Mouse (Mus musculus) Patski (cell line): ENCODE measurements around the gene Ntm. TPM values are rescaled to one million over a fixed set of nuclear protein-coding genes. Genes with fewer than 3 reads are reported as not detected.

ENCODE experiments used
- ATAC-seq: fragments of 100-300 bp; one replicate; pipeline ENCODE4 v1.8.0; 2021
- CTCF ChIA-PET: fragments of 350-600 bp; sonication (Branson Sonifier 250); formaldehyde crosslinking; loops from one replicate; lab custom pipeline; 2022; ENCODE audit warnings: inconsistent platforms; lab: Charles Lee
- POLR2A ChIA-PET: fragments of 350-600 bp; sonication (Branson Sonifier 250); formaldehyde crosslinking; loops from one replicate; lab custom pipeline; 2022; ENCODE audit warnings: antibody characterized with exemption, inconsistent platforms; lab: Charles Lee
- DNase-seq: peaks from one replicate; pipeline ENCODE4 v3.0.0-alpha.2; 2011; ENCODE audit warnings: low read depth, low spot score
- H3K27me3 ChIP-seq: fragments of 371-371 bp; one replicate; pipeline ENCODE4 v1.5.1; 2021
- CTCF ChIP-seq: fragments of 100-300 bp; IDR thresholded peaks from one replicate; pipeline ENCODE4 v1.5.1; 2021
- in situ Hi-C: fragments of 300-500 bp; cut with MboI; formaldehyde crosslinking; loops from 3 replicates; pipeline ENCODE4 v1.11.1; 2018; ENCODE audit warnings: low pct_unique_long_range_greater_than_20kb, mixed read lengths
- polyA plus RNA-seq: library from polyadenylated mRNA; unstranded; gene quantifications from one replicate; pipeline ENCODE4 v1.2.3, GENCODE M21; 2021

Ntm gene
- polyA plus RNA-seq, 1 experiment from 2014 or later = 13.4 TPM

GRCm38 (mm10) chr9:29586381-29586770 lies 376.6 kb downstream of the Ntm start:
- no peak for DNase-seq
- TF ChIP-seq CTCF = no peak
- CTCF ChIA-PET = interaction anchor here (1.0 to 1.9 kb wide), 2 partner anchors 10 to 33 kb away, joined by 4 to 5 read pairs; no protein-coding TSS in a partner anchor
- ATAC-seq = no peak
- H3K27me3 ChIP-seq = peaks cover 26% of the 10 kb centered on the region
- POLR2A ChIA-PET = no interaction called here
- in situ Hi-C loops = no loop called here

DNA sequence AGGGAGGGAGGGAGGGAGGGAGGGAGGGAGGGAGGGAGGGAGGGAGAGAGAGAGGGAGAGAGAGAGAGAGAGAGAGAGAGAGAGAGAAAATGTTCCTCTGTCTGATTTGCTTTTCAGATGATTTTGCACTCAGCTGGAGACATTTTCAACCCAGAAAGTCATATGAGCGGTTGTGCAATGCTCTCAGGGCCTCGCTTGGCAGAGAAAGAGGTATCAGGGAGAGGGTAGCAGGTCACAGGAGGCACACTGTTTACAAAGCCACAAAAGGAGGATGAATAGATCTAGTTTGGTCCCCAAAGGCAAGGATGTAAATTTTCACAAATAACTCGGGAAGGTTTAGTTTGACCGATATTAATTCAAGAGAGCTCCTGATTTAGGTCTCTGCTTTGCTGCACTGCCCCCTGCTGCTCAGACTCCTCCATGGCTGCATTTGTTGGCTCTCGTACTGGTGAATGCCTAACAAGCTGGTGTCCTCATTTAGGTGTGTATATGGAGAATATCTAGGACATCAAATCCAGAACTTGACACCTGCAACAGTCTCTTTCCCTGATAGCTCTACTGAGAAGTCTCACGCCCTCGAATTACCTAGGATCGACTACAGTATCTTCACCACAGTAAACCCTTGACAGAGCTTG lies 377.1 kb downstream of the Ntm start:
- TF ChIP-seq CTCF = peak; percentile 68
- peaks cover 26% of the 10 kb centered on the region for H3K27me3 ChIP-seq
- DNase-seq (no peak), ATAC-seq (no peak)
- ChIA-PET CTCF (interaction anchor here (1.0 to 1.9 kb wide), 2 partner anchors 11 to 34 kb away, joined by 4 to 5 read pairs; no protein-coding TSS in a partner anchor), POLR2A (no interaction called here)
- in situ Hi-C loops = no loop called here

GRCm38 (mm10) chr9:29578226-29578625 lies 384.7 kb downstream of the Ntm start:
- in situ Hi-C loops = no loop called here
- CTCF ChIA-PET = no interaction called here
- POLR2A ChIA-PET = no interaction called here
- DNase-seq (no peak), ATAC-seq (no peak)
- TF ChIP-seq CTCF = no peak
- peaks cover 28% of the 10 kb centered on the region for H3K27me3 ChIP-seq

DNA sequence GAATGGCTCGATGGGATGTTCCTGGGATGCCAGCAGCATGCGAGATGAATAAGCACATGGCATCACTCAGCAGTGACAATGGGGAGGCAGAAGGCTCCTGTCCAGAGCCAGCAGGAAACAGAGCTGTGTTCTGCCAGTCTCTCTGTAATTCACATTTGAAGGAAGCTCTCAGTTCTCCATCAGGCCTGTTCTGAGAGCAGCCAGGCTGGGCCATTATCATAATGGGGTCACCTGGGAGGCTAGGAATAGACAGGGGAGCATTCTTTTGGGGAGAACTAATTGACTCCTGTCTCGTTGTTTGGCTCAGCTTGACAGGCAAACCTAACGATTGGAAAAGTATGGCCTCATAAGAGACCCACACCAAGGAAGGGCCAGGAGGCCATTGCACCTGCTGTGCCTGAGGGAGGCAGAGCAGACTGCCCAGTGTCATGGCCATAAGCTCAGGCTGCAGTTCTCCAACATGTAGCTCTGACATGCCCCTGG lies 386.8 kb downstream of the Ntm start:
- POLR2A ChIA-PET = interaction anchor here (0.5 kb wide), 1 partner anchor 36 kb away, joined by 3 read pairs; no protein-coding TSS in a partner anchor
- TF ChIP-seq CTCF = no peak
- CTCF ChIA-PET = interaction anchor here (0.6 to 1.3 kb wide), 2 partner anchors 8 to 24 kb away, joined by 3 read pairs; no protein-coding TSS in a partner anchor
- in situ Hi-C loops = no loop called here
- DNase-seq (no peak), ATAC-seq (no peak)
- peaks cover 26% of the 10 kb centered on the region for H3K27me3 ChIP-seq

GRCm38 (mm10) chr9:29574548-29574947 lies 388.4 kb downstream of the Ntm start:
- peaks cover 26% of the 10 kb centered on the region for H3K27me3 ChIP-seq
- in situ Hi-C loops = no loop called here
- no peak for DNase-seq
- ChIA-PET CTCF (no interaction called here), POLR2A (no interaction called here)
- TF ChIP-seq CTCF = no peak
- no peak for ATAC-seq

GRCm38 (mm10) chr9:29568571-29568970 lies 394.4 kb downstream of the Ntm start:
- ChIA-PET CTCF (interaction anchor here (1.3 kb wide), 1 partner anchor 8 kb away, joined by 3 read pairs; no protein-coding TSS in a partner anchor), POLR2A (no interaction called here)
- ATAC-seq = no peak
- no peak for DNase-seq
- TF ChIP-seq CTCF = no peak
- H3K27me3 ChIP-seq = peaks cover 3% of the 10 kb centered on the region
- in situ Hi-C loops = no loop called here

DNA sequence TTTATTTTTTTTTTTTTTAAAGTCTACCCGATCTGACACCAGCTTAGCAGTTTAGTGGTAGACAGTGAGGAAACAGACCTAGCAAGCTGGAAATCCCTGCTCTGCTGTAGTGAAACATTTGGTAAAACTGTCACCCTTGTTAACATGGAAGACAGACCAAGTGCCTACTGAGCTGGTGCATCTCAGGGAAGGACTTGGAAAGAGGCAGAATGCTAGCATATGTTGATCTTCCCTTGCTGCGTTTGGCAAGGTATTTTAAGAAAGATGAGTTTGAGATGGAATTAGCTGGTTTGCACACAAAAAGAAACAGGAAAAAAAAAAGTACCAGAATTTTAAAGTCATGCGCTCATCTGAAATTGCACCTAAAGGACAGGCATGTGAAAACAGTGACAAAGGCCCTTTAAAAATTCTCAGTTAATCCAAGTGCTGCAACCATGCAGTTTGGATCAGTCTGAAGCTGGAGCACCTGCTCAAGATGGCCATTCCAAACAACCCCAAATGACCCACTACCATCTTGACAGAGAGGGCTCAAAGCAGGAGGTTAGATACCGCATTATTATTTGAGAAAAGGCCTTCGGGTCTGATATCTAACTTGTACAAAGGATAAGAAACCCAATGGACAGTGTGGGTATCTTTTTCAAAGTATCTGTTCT lies 400.4 kb downstream of the Ntm start:
- no peak for TF ChIP-seq CTCF
- DNase-seq (no peak), ATAC-seq (no peak)
- H3K27me3 ChIP-seq = peaks cover 11% of the 10 kb centered on the region
- ChIA-PET CTCF (no interaction called here), POLR2A (no interaction called here)
- in situ Hi-C loops = no loop called here

DNA sequence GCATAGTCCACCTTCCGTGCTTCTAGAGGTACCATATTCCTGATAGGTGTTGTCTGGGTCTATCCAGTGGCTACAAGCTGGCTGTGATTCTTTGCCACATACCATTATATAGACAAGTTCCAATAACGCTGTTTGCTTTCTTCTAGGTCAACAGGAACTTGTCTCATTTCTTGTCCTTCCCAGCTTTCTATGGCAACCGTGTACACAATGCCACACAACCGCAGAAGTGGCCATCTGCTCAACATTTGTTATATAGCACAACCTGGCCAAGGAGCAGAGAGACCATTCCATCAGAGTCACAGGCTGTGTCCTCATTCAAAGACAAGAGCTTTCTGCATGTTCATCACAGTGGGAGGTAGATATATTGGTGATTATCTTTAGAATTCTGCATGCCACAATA lies 404.0 kb downstream of the Ntm start:
- TF ChIP-seq CTCF = no peak
- DNase-seq = no peak
- H3K27me3 ChIP-seq = peaks cover 28% of the 10 kb centered on the region
- in situ Hi-C loops = no loop called here
- POLR2A ChIA-PET = no interaction called here
- ATAC-seq = no peak
- CTCF ChIA-PET = no interaction called here

GRCm38 (mm10) chr9:29550582-29550981 lies 412.4 kb downstream of the Ntm start:
- ChIA-PET POLR2A (no interaction called here), CTCF (no interaction called here)
- H3K27me3 ChIP-seq = peaks cover 10% of the 10 kb centered on the region
- no peak for TF ChIP-seq CTCF
- in situ Hi-C loops = no loop called here
- ATAC-seq (no peak), DNase-seq (no peak)

GRCm38 (mm10) chr9:29550107-29550506 lies 412.8 kb downstream of the Ntm start:
- ATAC-seq (no peak), DNase-seq (no peak)
- TF ChIP-seq CTCF = no peak
- peaks cover 14% of the 10 kb centered on the region for H3K27me3 ChIP-seq
- in situ Hi-C loops = no loop called here
- POLR2A ChIA-PET = no interaction called here
- CTCF ChIA-PET = no interaction called here

GRCm38 (mm10) chr9:29536415-29536814 lies 426.5 kb downstream of the Ntm start:
- H3K27me3 ChIP-seq = peaks cover 7% of the 10 kb centered on the region
- in situ Hi-C loops = no loop called here
- ATAC-seq (no peak), DNase-seq (no peak)
- ChIA-PET POLR2A (no interaction called here), CTCF (no interaction called here)
- TF ChIP-seq CTCF = no peak
